Mouse (Mus musculus) liver, adult 2 months (tissue): ENCODE measurements around the gene Gstz1. TPM values are rescaled to one million over a fixed set of nuclear protein-coding genes. Genes with fewer than 3 reads are reported as not detected.

Experiments
- DNase-seq: peaks from one replicate; pipeline ENCODE4 v3.0.0-alpha.2; 2011; ENCODE audit warnings: low read depth, low spot score; ENCODE audit errors: extremely low read depth
- H3K27ac ChIP-seq: fragments of 200-500 bp; replicated peaks from 2 replicates; pipeline ENCODE4 v1.5.1; 2012; ENCODE audit warnings: low read depth, mild to moderate bottlenecking, control low read depth, inconsistent platforms, low read length; ENCODE audit not compliant: insufficient read depth
- H3K27me3 ChIP-seq: fragments of 200-500 bp; 2 replicates; pipeline ENCODE4 v1.6.1; 2012; ENCODE audit warnings: mild to moderate bottlenecking, moderate library complexity, low read length, inconsistent platforms; ENCODE audit not compliant: control insufficient read depth, insufficient read depth
- H3K36me3 ChIP-seq: fragments of 200-500 bp; 2 replicates; pipeline ENCODE4 v1.6.1; 2012; ENCODE audit warnings: low read length, inconsistent platforms; ENCODE audit not compliant: control insufficient read depth, insufficient read depth
- H3K4me1 ChIP-seq: fragments of 200-500 bp; 2 replicates; pipeline ENCODE4 v1.6.1; 2011; ENCODE audit warnings: low read length; ENCODE audit not compliant: control insufficient read depth, insufficient read depth
- H3K4me3 ChIP-seq: fragments of 200-500 bp; 2 replicates; pipeline ENCODE4 v1.5.1; 2011; ENCODE audit warnings: low read depth, mild to moderate bottlenecking, control low read depth, low read length, moderate library complexity; ENCODE audit not compliant: insufficient read depth
- H3K79me2 ChIP-seq: fragments of 200-500 bp; 2 replicates; pipeline ENCODE4 v1.6.1; 2012; ENCODE audit warnings: inconsistent platforms, mild to moderate bottlenecking, low read length, moderate library complexity; ENCODE audit not compliant: control insufficient read depth, insufficient read depth
- H3K9ac ChIP-seq: fragments of 200-500 bp; 2 replicates; pipeline ENCODE4 v1.6.1; 2012; ENCODE audit warnings: low read depth, mild to moderate bottlenecking, control low read depth, inconsistent platforms, low read length
- CTCF ChIP-seq: fragments of 200-500 bp; IDR thresholded peaks from 2 replicates; pipeline ENCODE4 v1.5.1; 2011; ENCODE audit warnings: low read depth, low read length, control low read depth
- POLR2A ChIP-seq: fragments of 200-500 bp; IDR thresholded peaks from 2 replicates; pipeline ENCODE4 v1.6.1; 2011; ENCODE audit warnings: low read length, control low read depth; ENCODE audit not compliant: insufficient read depth; ENCODE audit errors: extremely low read depth
- WGBS: fragments of 180-500 bp; shearing (Covaris S2); methylation state at CpG from one replicate; pipeline ENCODE4 v1.1.7; 2018; 5-methylcytosine and 5-hydroxymethylcytosine counted together
- polyA plus RNA-seq: library from polyadenylated mRNA; depleted of rRNA; stranded (reverse); fragments of >200 nt; gene quantifications from 2 replicates; pipeline ENCODE4 v1.2.3, GENCODE M21; 2012; rRNA removed
- total RNA-seq: library from RNA; depleted of rRNA; stranded (reverse); fragments of >200 nt; gene quantifications from 2 replicates; pipeline ENCODE4 v1.2.3, GENCODE M21; 2014; rRNA removed

Gene Gstz1
- total RNA-seq (915 and 1,082 TPM in 2 replicates), polyA plus RNA-seq (816 and 942 TPM in 2 replicates)

DNA sequence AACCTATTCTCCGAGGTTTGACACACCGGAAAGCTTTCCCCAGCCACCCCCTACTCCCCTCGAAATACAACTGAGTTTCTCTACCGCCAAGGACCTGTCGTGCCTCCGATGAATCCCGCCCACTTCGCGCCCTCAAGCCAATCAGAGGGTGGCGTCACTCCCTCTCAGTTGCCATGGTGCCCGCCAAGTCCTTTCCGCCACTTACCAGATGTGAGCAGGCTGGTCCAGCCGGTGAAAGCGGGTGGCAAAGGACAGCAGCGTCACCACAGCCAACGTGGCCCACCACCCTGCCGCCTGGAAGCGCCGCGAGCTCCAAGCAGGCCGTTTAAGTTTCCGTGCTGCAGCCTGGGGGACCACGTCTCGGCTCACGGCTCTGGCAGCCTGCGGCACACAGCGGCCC lies at the start of gene Gstz1:
Gene Gstz1 (plus strand): TSS at position 200 of the 400 bp plus-strand sequence.
- Histone ChIP-seq H3K79me2 (peaks cover 23% of the 10 kb centered on the region; the same call in 1 of the 2 replicates), H3K4me3 (peak within 1 kb of the TSS; percentile 89), H3K9ac (peak within 1 kb of the TSS; percentile 91), H3K27ac (peak within 1 kb of the TSS; percentile 100), H3K4me1 (peaks cover 3% of the 10 kb centered on the region; the same call in 1 of the 2 replicates), H3K36me3 (no peaks in the 10 kb centered on the region), H3K27me3 (no peaks in the 10 kb centered on the region)
- WGBS: under 1% methylated on average over 27 of the region's 27 CpGs
- TF ChIP-seq CTCF (no peak), POLR2A (0 out of 2 replicates have a peak, but pooled peaks have one; percentile 1)
- DNase-seq: peak; percentile 80

GRCm38 (mm10) chr12:87100331-87100730 lies 46.6 kb upstream of the Gstz1 start:
- no peak overlapping the region for H3K27ac ChIP-seq
- H3K27me3 ChIP-seq: peaks cover 7% of the 10 kb centered on the region; the same call in 1 of the 2 replicates
- no peak overlapping the region for H3K9ac ChIP-seq
- no peaks in the 10 kb centered on the region for H3K36me3 ChIP-seq
- no peak overlapping the region; the same call in 1 of the 2 replicates for H3K4me3 ChIP-seq
- no peaks in the 10 kb centered on the region for H3K79me2 ChIP-seq
- no peaks in the 10 kb centered on the region; the same call in 1 of the 2 replicates for H3K4me1 ChIP-seq
- TF ChIP-seq POLR2A: no peak
- no peak for TF ChIP-seq CTCF
- 49% methylated on average over 4 of the region's 4 CpGs for WGBS
- DNase-seq: peak; percentile 82

- no peak within 1 kb of the TSS for H3K9ac ChIP-seq
- H3K27ac ChIP-seq: no peak within 1 kb of the TSS
- no peak for DNase-seq
- no peaks in the 10 kb centered on the region for H3K36me3 ChIP-seq
- no peak within 1 kb of the TSS for H3K4me3 ChIP-seq
- TF ChIP-seq POLR2A (no peak), CTCF (no peak)
- no peaks in the 10 kb centered on the region for H3K79me2 ChIP-seq
- peaks cover 7% of the 10 kb centered on the region; the same call in 1 of the 2 replicates for H3K27me3 ChIP-seq
- no peaks in the 10 kb centered on the region; the same call in 1 of the 2 replicates for H3K4me1 ChIP-seq
- WGBS: 14% methylated on average over 32 of the region's 32 CpGs
These were observed 44.8 kb upstream of the Gstz1 start, which contains the start of gene Ngb for GRCm38 (mm10) chr12:87102165-87102631. Ngb (minus strand) TSS chr12:87102539.

GRCm38 (mm10) chr12:87103471-87103870 lies 43.5 kb upstream of the Gstz1 start:
- 87% methylated on average over 4 of the region's 4 CpGs for WGBS
- H3K9ac ChIP-seq: no peak overlapping the region
- no peaks in the 10 kb centered on the region; the same call in 1 of the 2 replicates for H3K4me1 ChIP-seq
- H3K79me2 ChIP-seq: no peaks in the 10 kb centered on the region
- no peak overlapping the region for H3K27ac ChIP-seq
- H3K4me3 ChIP-seq: no peak overlapping the region
- no peak for DNase-seq
- H3K27me3 ChIP-seq: peaks cover 7% of the 10 kb centered on the region; the same call in 1 of the 2 replicates
- no peaks in the 10 kb centered on the region; the same call in 1 of the 2 replicates for H3K36me3 ChIP-seq
- TF ChIP-seq POLR2A: no peak
- TF ChIP-seq CTCF: no peak

- TF ChIP-seq POLR2A (no peak), CTCF (no peak)
- H3K4me1 ChIP-seq: no peaks in the 10 kb centered on the region; the same call in 1 of the 2 replicates
- no peaks in the 10 kb centered on the region; the same call in 1 of the 2 replicates for H3K36me3 ChIP-seq
- H3K27me3 ChIP-seq: peaks cover 7% of the 10 kb centered on the region; the same call in 1 of the 2 replicates
- WGBS: 88% methylated on average over 4 of the region's 4 CpGs
- no peak overlapping the region for H3K4me3 ChIP-seq
- H3K27ac ChIP-seq: no peak overlapping the region
- no peak for DNase-seq
- no peaks in the 10 kb centered on the region for H3K79me2 ChIP-seq
- H3K9ac ChIP-seq: no peak overlapping the region
These were observed 42.2 kb upstream of the Gstz1 start for GRCm38 (mm10) chr12:87104796-87105195.
